Mouse (Mus musculus) heart, embryonic 16.5 days (tissue): ENCODE measurements around the gene Gm49405. TPM values are rescaled to one million over a fixed set of nuclear protein-coding genes. Genes with fewer than 3 reads are reported as not detected.
"Not testable (repeated sequence)": the region's sequence is repeated elsewhere in the genome, so short reads cannot be mapped to it uniquely, and the experiment has no call there.

Experiments used
- ATAC-seq: fragments of 200-750 bp; cut with Nextera tagmentation; replicated peaks from 2 replicates; pipeline ENCODE4 v1.8.0; 2017; ENCODE audit warnings: moderate number of reproducible peaks; ENCODE audit not compliant: insufficient read depth, low FRiP score; ENCODE audit errors: extremely low read depth
- H3K27ac ChIP-seq: fragments of 300-500 bp; sonication (generic); 2 replicates; pipeline ENCODE4 v1.5.1; 2014; ENCODE audit warnings: mild to moderate bottlenecking, low read length, control low read depth, moderate library complexity
- H3K27me3 ChIP-seq: fragments of 300-500 bp; sonication (generic); 2 replicates; pipeline ENCODE4 v1.6.1; 2014; ENCODE audit warnings: low read length, mixed read lengths; ENCODE audit not compliant: control insufficient read depth, insufficient read depth
- H3K36me3 ChIP-seq: fragments of 300-500 bp; sonication (generic); 2 replicates; pipeline ENCODE4 v1.6.1; 2014; ENCODE audit not compliant: control insufficient read depth, insufficient read depth
- H3K4me1 ChIP-seq: fragments of 300-500 bp; sonication (generic); 2 replicates; pipeline ENCODE4 v1.6.1; 2014; ENCODE audit warnings: low read length, mixed read lengths; ENCODE audit not compliant: control insufficient read depth, insufficient read depth
- H3K4me2 ChIP-seq: fragments of 300-500 bp; sonication (generic); 2 replicates; pipeline ENCODE4 v1.6.1; 2014; ENCODE audit warnings: low read depth, mild to moderate bottlenecking, control low read depth, low read length
- H3K4me3 ChIP-seq: fragments of 300-500 bp; sonication (generic); 2 replicates; pipeline ENCODE4 v1.5.1; 2014; ENCODE audit warnings: mild to moderate bottlenecking, control low read depth, low read length
- H3K9ac ChIP-seq: fragments of 300-500 bp; sonication (generic); 2 replicates; pipeline ENCODE4 v1.6.1; 2014; ENCODE audit warnings: low read length, control low read depth
- H3K9me3 ChIP-seq: fragments of 300-500 bp; sonication (generic); replicated peaks from 2 replicates; pipeline ENCODE4 v1.6.1; 2016; ENCODE audit warnings: low read length; ENCODE audit not compliant: control insufficient read depth
- WGBS: fragments of 180-500 bp; shearing (Covaris S2); extraction: QIAGEN DNeasy Blood & Tissue Kit; methylation state at CpG from one replicate; pipeline ENCODE4 v1.1.7; 2014; 5-methylcytosine and 5-hydroxymethylcytosine counted together
- polyA plus RNA-seq: library from polyadenylated mRNA; unstranded; fragments of >200 nt; fragmentation: Nextera tagmentation; extraction: Ambion mirVana; gene quantifications from 2 replicates; pipeline ENCODE4 v1.2.1, GENCODE M21; 2015

The Gm49405 gene
- polyA plus RNA-seq, 1 experiment from 2014 or later: 6.2 TPM

- WGBS: 67% methylated on average over 6 of the region's 6 CpGs
These were observed 38.6 kb upstream of the Gm49405 start for GRCm38 (mm10) chr19:3961805-3962204.

GRCm38 (mm10) chr19:3962469-3962868 lies 38.0 kb upstream of the Gm49405 start:
- Histone ChIP-seq H3K36me3 (no peaks in the 10 kb centered on the region), H3K4me2 (no peak overlapping the region), H3K4me3 (no peak overlapping the region), H3K27ac (no peak overlapping the region), H3K27me3 (no peaks in the 10 kb centered on the region), H3K9ac (no peak overlapping the region), H3K4me1 (0 out of 2 replicates have a peak, but pooled peaks cover 6% of the 10 kb centered on the region), H3K9me3 (no peaks in the 10 kb centered on the region)
- no peak for ATAC-seq
- WGBS: 19% methylated on average over 2 of the region's 2 CpGs

More at GRCm38 (mm10) chr19:3961805-3962204, 38.6 kb upstream of the Gm49405 start:
- not testable (repeated sequence) for H3K27ac ChIP-seq, ATAC-seq, H3K27me3 ChIP-seq, H3K9ac ChIP-seq, H3K9me3 ChIP-seq, H3K4me1 ChIP-seq, H3K4me2 ChIP-seq, H3K4me3 ChIP-seq, H3K36me3 ChIP-seq

- no peak overlapping the region for H3K4me2 ChIP-seq
- WGBS: 73% methylated on average over 4 of the region's 4 CpGs
- H3K27me3 ChIP-seq: no peaks in the 10 kb centered on the region
- H3K9ac ChIP-seq: no peak overlapping the region
- H3K4me1 ChIP-seq: 0 out of 2 replicates have a peak, but pooled peaks cover 3% of the 10 kb centered on the region
- H3K9me3 ChIP-seq: no peaks in the 10 kb centered on the region
- ATAC-seq: no peak
- H3K36me3 ChIP-seq: no peaks in the 10 kb centered on the region
- H3K27ac ChIP-seq: no peak overlapping the region
- no peak overlapping the region for H3K4me3 ChIP-seq
These were observed 36.4 kb upstream of the Gm49405 start for GRCm38 (mm10) chr19:3964030-3964429.

- no peak for ATAC-seq
- no peak overlapping the region for H3K4me2 ChIP-seq
- H3K36me3 ChIP-seq: no peaks in the 10 kb centered on the region
- no peaks in the 10 kb centered on the region for H3K9me3 ChIP-seq
- 64% methylated on average over 11 of the region's 11 CpGs for WGBS
- H3K4me1 ChIP-seq: 0 out of 2 replicates have a peak, but pooled peaks cover 3% of the 10 kb centered on the region
- H3K9ac ChIP-seq: no peak overlapping the region
- H3K4me3 ChIP-seq: no peak overlapping the region
- H3K27ac ChIP-seq: no peak overlapping the region
- H3K27me3 ChIP-seq: no peaks in the 10 kb centered on the region; the same call in 1 of the 2 replicates
These were observed 33.9 kb upstream of the Gm49405 start for GRCm38 (mm10) chr19:3966330-3967075.

GRCm38 (mm10) chr19:3967258-3967657 lies 33.2 kb upstream of the Gm49405 start:
- no peak for ATAC-seq

GRCm38 (mm10) chr19:3972229-3972628 lies 28.2 kb upstream of the Gm49405 start, which contains the start of gene Aldh3b2:
Gene Aldh3b2 (plus strand): TSS chr19:3972328.
- 0 out of 2 replicates have a peak, but pooled peaks cover 1% of the 10 kb centered on the region for H3K4me1 ChIP-seq
- ATAC-seq: no peak
- H3K9me3 ChIP-seq: no peaks in the 10 kb centered on the region
- H3K4me3 ChIP-seq: no peak within 1 kb of the TSS
- no peaks in the 10 kb centered on the region; the same call in 1 of the 2 replicates for H3K27me3 ChIP-seq
- H3K4me2 ChIP-seq: no peak within 1 kb of the TSS
- no peaks in the 10 kb centered on the region for H3K36me3 ChIP-seq
- no peak within 1 kb of the TSS for H3K27ac ChIP-seq
- WGBS: 50% methylated on average over 9 of the region's 9 CpGs
- no peak within 1 kb of the TSS for H3K9ac ChIP-seq

More at GRCm38 (mm10) chr19:3967258-3967657, 33.2 kb upstream of the Gm49405 start:
- Histone ChIP-seq H3K27me3 (no peaks in the 10 kb centered on the region; the same call in 1 of the 2 replicates), H3K36me3 (no peaks in the 10 kb centered on the region), H3K9ac (no peak overlapping the region), H3K9me3 (no peaks in the 10 kb centered on the region), H3K4me1 (0 out of 2 replicates have a peak, but pooled peaks cover 3% of the 10 kb centered on the region), H3K4me3 (no peak overlapping the region), H3K27ac (no peak overlapping the region), H3K4me2 (no peak overlapping the region)
- WGBS: 35% methylated on average over 3 of the region's 3 CpGs

GRCm38 (mm10) chr19:3974608-3975007 lies 25.8 kb upstream of the Gm49405 start:
- ATAC-seq, H3K9ac ChIP-seq, H3K9me3 ChIP-seq, H3K27me3 ChIP-seq, H3K4me3 ChIP-seq, H3K4me1 ChIP-seq, H3K27ac ChIP-seq, H3K36me3 ChIP-seq, H3K4me2 ChIP-seq: not testable (repeated sequence)
- WGBS: 74% methylated on average over 6 of the region's 6 CpGs

GRCm38 (mm10) chr19:3975866-3976265 lies 24.6 kb upstream of the Gm49405 start:
- Histone ChIP-seq H3K36me3 (no peaks in the 10 kb centered on the region), H3K9me3 (no peaks in the 10 kb centered on the region), H3K27me3 (no peaks in the 10 kb centered on the region), H3K4me1 (no peaks in the 10 kb centered on the region), H3K4me2 (no peak overlapping the region), H3K9ac (no peak overlapping the region), H3K27ac (no peak overlapping the region), H3K4me3 (no peak overlapping the region)
- WGBS: 77% methylated on average over 2 of the region's 2 CpGs
- no peak for ATAC-seq

- Histone ChIP-seq H3K36me3 (no peaks in the 10 kb centered on the region), H3K4me1 (peaks cover 5% of the 10 kb centered on the region), H3K27ac (no peak overlapping the region), H3K4me2 (no peak overlapping the region), H3K4me3 (no peak overlapping the region), H3K9me3 (no peaks in the 10 kb centered on the region), H3K27me3 (no peaks in the 10 kb centered on the region), H3K9ac (no peak overlapping the region)
- ATAC-seq: peak; percentile 75; the same call in 1 of the 2 replicates
- WGBS: 11% methylated on average over 4 of the region's 4 CpGs
These were observed 20.1 kb upstream of the Gm49405 start for GRCm38 (mm10) chr19:3980309-3980708.
